Mouse (Mus musculus): ENCODE measurements around the gene Fry. TPM values are rescaled to one million over a fixed set of nuclear protein-coding genes. Genes with fewer than 3 reads are reported as not detected.

Gene Fry
- polyA plus RNA-seq, 1 experiment from 2014 or later, result 5.3 TPM

DNA sequence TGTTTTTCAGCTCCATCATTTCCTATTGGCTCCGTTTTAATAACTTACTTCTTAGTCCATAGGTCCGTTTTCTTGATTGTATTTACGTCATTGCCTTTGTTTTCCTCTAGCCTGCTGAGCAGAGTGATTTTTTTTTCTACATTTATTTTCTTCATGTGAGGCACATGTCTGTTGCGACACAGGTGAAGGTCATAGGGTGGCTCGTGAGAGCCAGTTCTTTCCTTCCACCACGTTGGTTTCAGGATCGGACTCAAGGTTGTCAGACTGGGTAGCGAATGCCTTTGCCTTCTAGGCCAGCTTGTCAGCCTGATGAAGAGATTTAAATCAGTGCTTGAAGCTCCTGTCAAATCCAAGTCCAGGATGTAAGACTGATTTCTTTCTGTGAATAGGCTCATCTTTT is 101.0 kb downstream of the Fry start:
- DNase-seq (ENCODE audit: low spot score), result no peak

DNA sequence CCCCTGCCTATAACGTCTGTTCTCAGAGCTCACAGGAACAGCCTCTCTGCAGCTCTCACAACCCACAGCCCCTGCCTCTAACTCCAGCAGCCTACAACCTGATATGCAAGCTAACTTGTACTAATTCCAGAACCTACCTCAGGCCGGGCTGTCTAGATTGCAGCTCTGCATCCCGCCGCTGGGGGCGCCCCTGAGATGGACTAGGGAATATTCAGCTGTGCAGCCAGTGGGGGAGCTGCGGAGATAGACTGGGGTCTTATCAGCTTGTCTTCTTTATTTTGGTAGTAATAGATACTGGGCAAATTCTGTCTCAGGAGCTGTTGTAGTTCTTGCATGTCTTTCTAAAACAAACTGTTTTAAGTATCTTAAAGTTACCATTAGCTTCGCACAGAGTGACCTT is 101.9 kb downstream of the Fry start:
- peak; percentile 55 for DNase-seq (ENCODE audit: low spot score)

DNA sequence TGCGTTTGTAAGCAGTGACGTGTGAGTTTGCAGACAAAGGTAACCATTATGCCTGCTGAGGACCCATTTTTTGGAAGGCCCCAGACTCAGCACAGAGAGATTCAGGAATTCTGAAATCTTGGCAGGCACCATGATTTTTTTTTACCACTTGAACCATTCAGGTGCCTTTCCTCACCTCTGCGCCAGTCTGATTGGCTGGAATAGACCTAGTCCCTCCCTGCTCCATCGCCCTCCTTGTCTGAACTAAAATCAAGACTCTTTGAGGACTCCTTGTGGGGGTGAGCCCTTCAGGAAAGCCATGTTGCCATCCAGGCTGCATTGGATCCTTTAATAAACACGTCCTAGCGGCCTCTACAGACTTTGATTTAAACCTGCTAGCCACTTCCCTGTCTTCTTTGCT is 103.4 kb downstream of the Fry start:
- DNase-seq (ENCODE audit: low spot score), result no peak

DNA sequence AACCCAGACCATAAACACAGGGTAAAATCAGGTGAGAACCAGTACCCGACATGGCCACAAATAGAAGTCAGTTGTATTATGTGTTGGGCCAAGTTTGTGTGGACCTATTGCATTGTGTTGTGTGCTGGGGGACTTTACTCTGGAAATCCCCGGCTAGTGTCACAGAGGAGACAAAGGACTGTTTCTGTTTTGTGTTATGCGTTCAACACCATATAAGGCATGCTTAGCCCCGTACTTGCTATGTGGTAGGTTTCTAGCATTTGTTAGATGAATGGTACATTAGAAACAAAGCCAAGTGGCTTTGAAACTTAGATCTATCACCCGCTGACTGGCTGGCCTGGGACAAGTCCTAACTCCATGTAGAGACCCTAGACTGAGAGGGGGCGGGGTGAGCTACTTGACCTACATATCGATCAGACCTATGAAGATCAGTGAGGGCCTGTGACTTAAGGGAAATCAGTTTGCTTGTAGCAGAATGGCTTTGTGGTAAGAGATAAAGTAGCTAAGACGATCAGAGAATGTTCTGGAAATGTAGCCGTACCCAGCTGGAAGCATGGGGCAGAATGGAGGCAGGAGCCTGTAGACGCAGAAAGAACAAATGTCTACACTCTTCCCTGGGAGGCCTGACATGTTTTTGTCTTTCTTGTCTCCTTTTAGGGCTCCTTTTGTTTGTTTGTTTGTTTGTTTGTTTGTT is 105.2 kb downstream of the Fry start:
- no peak for DNase-seq (ENCODE audit: low spot score)

DNA sequence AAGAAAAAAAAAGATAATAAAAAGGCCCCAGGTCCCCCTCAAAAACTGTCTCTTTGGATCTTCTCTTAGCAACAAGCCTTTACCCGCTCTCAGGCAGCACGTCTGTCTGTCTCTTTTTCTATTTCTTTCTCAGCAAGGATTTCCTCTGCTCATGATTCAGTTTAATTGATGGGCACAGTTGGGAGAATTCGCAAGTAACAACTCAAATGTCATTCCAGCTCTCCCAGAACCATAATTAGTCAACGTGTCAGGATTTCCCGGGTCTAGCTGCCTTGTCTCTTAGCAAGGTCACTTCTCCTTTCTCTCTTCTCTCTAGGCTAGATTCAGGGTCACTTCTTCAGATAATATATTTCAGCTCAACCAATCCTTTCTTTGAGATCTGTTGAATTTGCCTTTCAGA is 110.6 kb downstream of the Fry start:
- no peak for DNase-seq (ENCODE audit: low spot score)

DNA sequence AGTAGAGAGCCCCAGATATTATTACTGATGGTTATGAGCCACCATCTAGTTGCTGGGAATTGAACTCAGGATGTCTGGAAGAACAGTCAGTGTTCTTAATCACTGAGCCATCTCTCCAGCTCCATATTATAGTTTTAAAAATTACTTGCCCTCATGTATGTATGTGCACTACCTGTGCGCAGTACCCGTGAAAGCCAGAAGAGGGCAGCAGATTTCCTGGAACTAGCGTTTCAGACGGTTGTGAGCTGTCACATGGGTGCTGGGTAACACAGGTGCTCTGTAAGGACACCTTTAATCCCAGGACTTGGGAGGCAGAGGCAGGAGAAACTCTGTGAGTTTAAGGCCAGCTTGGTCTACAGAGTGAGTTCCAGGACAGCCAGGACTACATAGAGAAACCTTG is 111.3 kb downstream of the Fry start:
- no peak for DNase-seq (ENCODE audit: low spot score)

DNA sequence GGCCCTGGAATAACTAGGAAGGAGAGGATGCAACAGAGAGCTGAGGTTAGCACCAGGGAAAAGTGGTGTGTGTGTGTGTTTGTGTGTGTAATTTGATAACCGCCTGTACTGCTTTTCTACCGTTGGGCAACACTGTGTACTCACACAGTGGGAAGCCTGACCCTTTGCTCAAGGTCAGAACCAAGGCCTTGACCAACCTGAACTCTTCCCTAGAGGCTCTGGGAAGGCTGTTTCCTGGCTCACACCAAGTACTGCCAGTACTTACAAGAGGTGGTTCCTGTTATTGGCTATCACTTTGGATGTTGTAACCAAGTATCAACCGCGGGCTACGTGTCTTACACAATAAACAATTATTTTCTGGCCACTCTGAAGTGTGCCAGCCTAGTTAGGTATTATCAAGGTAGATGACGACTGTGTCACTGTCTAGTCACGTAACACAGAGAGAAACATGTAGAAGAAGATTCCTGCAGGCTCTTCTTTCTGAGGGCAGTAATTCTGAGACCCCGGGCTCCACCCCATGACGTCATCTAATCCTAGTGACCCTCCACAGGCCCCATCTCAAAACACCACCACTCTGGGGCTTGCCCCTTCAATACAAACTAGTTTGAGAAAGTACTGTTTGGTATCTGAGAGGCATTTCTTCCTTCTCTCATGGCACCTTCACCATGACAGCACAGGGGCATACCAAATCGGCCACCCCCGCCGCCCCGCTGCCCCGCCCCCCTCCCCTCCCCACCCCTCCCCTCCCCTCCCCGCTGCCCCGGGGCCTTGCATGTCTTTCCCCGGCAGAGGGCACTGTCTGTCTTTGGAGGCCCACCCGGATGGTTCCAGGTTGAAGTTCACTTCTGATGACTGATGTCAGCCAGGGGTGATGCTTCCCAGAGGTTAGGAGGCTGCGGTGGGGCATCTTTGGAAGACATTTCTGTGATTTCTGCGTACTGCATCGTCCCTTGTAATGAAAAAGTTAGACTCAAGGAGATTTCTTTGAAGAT is 114.0 kb downstream of the Fry start:
- peak; percentile 32 for DNase-seq (ENCODE audit: low spot score)

DNA sequence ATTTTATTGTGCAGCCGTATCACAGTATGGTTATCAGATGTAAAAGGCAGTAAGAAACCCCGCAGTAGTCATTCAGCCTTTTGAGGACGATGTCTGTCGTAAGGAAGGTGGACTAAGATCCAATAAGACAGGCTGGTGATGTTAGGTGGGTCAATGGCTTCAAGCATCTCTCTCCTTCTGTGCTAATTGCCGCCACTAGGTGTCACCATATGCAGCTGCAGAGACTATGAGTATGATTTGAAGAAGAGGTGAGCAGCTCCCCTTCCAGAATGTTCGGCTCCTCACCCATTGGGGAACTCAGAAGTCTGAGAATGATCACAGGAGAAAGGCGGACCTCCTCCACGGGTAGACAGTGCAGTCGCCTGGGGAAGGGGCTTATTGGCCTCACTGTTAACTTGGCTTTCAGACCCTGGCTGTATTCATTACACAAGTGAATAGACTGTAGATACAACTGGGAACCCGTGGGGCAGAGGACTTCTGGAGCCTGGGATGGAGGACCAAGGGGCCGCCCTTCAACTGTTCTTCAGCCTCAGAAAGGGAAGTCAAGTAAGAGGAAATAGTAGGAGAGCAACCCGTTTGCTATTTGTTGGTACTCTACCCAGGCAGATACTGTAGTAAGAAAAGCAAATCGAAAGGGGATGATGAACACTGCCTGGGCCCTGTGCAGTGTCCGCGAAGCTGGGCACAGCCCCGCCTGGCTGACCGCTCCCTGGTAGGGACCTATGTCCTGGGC is 114.9 kb downstream of the Fry start:
- peak; percentile 61 for DNase-seq (ENCODE audit: low spot score)

DNA sequence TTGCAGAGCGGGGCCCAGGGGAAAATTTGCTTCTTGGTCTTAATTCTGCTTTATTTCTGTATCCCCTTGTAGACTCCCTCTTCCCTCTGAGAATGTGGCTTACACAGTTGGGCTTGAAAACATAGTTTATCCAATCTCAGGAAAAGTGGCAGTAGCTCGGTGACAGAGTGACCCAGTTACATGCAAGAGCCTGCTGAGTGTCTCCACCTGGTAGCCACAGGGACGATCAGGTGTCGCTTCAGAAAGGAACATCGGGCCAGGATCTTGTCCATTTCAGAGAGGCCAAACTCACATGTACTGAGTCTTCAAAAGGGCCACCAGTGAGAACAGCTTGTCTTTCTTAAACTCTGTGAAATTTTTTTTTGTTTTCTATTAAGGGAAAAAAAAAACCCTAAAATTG is 117.5 kb downstream of the Fry start:
- DNase-seq (ENCODE audit: low spot score), result no peak

DNA sequence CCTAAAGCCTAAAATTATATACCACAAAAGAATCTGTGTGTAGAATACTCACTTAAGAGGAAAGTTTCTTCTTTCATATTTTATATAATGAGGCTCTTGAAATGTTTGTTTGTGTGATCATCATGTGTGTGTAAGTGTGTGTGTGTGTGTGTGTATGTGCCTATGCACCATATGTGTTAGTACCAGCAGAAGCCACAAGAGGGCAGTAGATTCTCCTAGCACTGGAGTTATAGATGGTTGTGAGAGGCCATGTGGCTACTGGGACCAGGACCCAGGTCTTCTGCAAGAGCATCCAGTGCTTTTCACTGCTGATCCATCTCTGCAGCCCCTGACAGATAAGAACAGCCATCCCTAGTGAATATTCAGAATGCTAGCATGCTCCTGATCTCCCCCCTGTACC is 118.2 kb downstream of the Fry start:
- no peak for DNase-seq (ENCODE audit: low spot score)

DNA sequence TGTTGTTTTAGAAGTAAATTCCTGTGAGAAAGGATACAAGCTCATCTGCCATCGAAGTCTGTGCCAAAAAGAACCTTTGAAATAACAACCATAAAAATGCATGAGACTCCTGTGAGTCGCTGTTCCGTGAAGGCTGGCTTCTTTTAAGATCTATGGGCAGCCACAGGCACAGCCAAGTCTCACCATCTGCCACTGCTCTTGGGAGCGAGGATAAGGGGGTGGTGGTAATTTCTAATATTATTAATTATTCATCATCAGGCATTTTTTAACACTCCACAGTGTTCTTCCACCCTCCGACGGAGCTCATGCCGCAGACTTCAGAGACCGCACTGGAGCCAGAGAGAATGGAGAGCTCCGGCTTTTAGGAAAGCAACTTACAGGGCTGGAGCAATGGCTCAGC is 123.2 kb downstream of the Fry start:
- no peak for DNase-seq (ENCODE audit: low spot score)

DNA sequence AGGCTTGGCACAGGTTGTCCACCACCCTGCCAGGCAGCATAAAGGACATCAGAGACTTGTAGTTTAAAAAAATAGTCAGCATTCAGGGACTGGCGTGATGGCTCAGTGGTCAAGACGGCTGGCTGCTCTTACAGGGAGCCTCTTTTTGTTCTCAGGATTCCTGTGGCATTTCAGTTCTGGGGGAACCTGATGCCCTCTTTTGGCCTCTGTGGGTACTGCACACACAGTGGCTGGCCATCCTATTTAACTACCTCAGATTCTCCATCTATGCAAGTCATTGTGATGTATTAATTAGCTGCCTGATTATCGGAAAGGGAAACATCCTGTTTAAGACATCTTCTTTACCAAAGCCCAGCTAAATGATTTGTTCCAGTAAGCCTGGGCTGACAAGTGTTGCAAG is 128.3 kb downstream of the Fry start:
- DNase-seq (ENCODE audit: low spot score), result peak; percentile 14

DNA sequence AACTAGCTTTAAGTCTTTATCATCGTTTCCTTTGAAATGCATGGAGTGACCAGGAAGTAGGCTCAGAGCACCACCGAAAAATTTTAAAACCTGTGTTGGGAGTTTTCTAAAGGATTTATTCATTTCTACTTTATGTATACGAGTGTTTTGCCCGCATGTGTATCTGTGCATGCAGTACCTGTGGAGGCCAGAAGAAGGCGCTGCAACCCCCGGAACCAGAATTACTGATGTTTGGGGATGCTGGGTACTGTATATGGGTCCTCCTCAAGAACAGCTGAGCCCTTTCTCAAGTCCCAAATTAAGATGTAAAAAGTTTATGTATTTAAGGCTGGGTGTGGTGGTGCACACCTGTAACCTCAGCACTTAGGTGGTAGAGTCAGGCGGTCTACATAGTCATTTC is 139.3 kb downstream of the Fry start:
- no peak for DNase-seq (ENCODE audit: low spot score)

DNA sequence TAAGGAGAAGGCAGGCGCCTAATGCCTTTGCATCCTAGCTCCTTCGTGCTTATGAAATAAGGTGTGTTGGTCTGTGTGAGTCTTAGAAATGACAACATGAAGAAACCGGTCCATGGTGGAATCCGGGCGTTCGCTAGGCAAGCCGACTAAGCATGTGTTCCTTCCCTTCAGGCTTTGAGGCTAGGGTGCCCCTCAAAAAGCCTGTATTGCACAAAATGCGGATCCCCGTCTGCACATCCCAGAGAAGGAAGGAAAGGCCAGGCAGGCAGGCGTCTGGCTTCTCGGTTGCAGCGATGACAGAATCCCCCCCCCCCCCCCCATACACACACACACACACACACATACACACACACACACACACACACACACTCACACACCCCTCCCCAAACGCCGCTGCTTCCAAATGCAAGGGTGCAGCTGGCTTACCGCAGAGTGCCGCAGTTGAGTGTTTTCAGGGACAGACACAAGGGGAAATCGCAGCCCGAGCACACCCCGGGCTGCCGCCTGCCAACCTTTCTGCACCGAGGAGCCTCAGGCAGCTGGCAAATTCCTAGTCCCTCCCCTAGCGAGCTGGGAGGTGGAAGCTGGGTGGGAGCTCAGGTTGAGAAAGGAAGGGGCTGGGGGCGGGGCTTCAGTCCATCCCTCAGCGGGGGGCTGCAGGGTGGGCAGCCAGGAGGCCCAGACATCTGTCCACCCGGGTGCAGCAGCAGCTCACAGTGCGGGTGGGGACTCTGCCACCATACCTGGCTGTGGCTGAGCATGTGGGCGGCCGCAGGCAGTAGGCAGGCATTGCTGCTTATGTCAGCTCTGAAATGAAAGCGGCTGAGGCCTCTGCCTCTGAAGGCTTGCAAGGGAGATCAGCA is 141.0 kb downstream of the Fry start:
- peak; percentile 61 for DNase-seq (ENCODE audit: low spot score)

DNA sequence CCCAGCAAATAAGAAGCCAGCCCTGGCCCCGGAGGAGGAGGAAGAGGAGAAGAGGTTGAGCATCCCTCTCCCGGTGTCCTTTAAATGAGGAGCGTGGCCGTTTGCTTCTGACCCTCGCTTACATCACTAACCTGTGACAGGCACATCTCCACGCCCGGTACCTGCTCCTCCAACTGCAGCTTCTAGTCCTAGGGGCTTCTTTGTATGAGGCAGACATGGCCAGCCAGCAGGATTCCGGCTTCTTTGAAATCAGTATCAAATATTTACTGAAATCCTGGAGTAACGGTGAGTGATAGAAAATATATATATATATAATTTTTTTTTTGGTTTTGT is 141.6 kb downstream of the Fry start:
- DNase-seq (ENCODE audit: low spot score), result no peak

DNA sequence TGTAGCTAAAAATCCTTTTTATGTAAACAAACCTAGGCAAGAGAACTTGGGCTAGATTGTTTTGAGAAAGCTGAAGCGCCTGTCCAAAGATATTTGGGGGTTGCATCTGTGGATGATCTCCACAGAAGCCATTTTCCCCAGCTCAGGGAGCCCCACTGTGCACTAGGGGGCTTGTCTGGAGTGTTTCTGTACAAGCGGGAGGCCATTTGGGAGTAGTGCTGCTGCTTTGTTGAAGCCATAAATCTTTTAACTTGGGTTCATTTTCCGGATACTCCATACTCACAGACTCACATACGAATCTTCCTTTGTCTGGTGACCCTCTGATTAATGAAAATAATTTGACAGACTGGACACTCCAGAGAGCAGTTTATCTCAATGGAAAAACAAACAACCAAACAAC is 142.9 kb downstream of the Fry start:
- no peak for DNase-seq (ENCODE audit: low spot score)

DNA sequence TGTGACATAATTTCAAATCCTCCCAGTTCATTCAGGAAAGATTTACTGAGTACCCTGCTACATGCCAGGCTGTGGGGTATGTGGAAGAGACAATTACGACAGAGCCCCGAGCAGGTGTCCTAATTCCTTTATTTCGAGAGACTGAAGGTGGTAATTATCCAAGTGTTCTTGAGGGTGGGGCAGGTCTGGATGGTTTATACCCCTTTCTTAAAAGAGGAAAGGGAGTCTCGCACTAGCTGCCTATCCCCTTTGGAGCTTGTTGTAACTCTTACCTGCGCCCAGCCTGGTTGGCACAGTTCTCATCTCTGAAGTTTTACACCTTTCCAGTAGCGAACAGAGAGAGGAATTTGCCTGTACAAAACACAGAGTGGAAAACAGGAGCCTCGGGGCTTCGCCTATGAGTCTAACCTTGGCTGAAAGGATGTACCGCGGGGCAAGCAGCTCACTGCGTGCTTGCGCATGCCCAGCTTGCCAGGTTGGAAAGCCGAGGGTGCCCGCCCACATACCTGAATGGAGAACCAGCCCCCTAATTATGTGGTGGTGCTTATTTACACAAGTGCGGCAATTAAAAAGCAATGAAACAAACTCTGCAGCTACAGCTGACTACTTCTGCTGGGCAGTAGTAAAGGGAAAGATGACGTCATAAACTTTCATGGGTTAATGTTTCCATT is 143.7 kb downstream of the Fry start:
- no peak for DNase-seq (ENCODE audit: low spot score)

DNA sequence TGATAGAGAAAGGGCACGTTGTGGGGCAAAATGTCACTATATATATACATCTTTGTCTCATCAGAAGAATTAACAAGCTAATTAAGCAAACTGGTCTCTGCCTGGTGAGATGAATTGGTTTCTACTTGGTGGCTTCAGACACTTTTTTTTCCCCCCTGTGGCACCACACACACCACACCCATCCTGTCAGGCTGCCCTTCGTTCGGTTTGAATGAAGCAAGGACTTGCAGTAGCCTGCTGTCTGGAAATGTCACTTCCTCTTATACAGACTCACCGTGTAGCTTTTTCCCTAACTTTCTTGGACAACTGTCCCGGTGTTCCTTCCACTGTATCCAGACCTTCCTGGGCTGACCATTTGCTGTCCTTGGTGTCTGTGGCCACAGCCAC is 144.3 kb downstream of the Fry start:
- DNase-seq (ENCODE audit: low spot score), result no peak

DNA sequence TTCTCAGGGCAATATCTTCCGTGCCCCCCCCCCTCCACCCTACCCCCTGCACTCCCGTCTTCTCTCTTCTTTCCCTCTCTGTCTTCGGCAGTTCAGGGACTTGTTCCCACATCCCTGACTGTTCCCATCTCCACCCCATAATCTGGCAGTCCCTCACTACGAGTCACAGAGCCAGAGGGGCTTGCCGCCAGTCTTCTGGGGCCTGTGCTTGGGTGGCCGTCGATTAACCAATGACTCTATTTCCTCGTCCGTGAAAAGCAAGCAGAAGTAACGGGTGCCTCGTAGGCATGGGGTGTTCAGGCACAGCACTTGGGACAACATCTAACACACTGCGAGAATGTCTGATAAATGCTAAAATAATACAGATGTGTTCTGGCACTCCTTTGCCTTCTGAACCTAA is 144.7 kb downstream of the Fry start:
- DNase-seq (ENCODE audit: low spot score), result no peak

DNA sequence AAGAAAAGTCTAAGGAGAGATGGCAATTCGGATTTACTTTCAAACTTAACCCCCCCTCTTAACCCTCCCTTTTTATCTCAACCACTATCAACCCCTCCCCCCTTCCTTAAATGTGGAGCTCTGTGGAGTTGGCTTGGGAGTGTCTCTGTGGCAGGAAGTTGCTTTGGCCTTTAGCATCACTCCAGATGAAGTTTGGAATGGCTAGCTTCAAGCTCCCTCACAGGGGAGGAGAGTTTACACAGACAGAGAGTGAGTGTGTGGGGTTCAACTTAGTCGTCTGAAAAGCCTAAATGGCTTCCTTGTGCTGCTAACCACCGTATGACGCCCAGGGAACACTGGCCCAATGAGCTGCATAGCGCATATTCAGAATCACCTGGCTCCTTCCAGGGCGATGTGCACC is 145.2 kb downstream of the Fry start:
- no peak for DNase-seq (ENCODE audit: low spot score)

DNA sequence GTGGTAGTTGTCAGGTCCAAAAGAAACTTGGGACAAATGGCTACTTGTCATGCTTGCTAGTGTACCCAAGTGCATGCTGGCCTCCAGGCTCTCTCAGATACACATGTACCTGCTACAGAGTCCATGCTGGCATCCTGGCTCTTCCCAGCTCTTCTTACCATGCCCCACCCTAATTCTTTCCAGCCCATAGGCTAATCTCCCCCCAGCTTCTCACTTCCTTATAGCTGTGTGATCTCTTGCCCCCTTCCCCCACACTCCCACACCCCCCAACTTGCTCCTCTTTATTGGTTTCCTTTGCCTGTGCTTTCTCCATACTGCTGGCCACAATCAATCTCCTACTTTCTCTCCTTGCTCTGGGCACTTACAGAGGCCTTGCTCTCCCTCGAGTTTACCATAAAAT is 146.6 kb downstream of the Fry start:
- no peak for DNase-seq (ENCODE audit: low spot score)

Measured in thymus, postnatal 0 days (tissue).